In the genomic region with DNA sequence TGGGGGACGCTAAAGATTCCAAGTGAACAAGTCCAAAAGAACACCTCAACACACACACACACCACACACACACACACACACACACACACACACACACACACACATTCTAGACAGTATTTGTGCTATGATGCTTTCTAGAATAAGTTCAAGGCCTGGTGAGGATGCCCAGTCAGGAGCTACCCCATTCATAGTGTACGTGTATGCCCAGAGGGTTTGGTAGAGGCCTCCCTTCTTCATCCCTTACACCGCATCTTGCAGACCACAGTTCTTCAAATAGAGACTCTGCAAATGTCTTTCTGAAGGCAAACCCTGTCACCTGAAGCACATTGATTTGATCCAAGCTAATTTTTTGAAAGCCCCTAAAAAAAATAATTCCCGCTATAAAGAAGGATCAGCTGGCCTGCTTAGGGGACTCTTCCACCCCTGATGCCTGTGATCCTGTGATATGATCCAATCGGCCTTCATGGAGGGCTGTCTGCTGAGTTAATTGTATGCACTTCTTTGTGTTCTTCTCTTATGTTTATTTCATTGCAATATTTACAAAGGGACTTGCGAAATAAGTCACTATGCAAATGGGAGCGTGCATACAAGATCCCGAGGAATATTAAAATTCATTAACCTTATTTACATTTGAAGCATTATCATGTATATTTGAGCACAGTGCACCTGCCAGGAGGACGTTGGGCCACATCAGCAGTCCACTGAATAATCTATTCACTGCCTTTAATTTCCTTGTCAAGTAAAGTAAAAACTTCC, we compare ENCODE assay signal across 15 mouse cellular contexts.
DNase-seq lines count a peak whose midpoint lies in the region; ATAC-seq and TF ChIP-seq lines count a peak whose summit lies in the region.
"Had no signal": no experiment of that assay in that cellular context is flagged by ENCODE, and none has a peak within 500 bp of the region (broad histone marks: within the 10 kb centered on the region; RNA-seq: fewer than 3 reads in every experiment).

No protein-coding gene starts in this region.

- H3K4me1 ChIP-seq in forebrain, embryonic 11.5 days (replicated peaks; ENCODE audit: control insufficient read depth, insufficient read depth, low read length), result no peaks in the 10 kb centered on the region
- no peaks in the 10 kb centered on the region for H3K4me1 ChIP-seq in forebrain, postnatal 0 days (ENCODE audit: insufficient read depth)
- H3K4me1 ChIP-seq in neural tube, embryonic 11.5 days (ENCODE audit: control insufficient read depth, insufficient read depth, low read length), result no peaks in the 10 kb centered on the region
- H3K4me1 ChIP-seq in neural tube, embryonic 15.5 days, result peaks cover 5% of the 10 kb centered on the region; the same call in 1 of the 2 replicates
- peaks cover 3% of the 10 kb centered on the region; the same call in 1 of the 2 replicates for H3K4me1 ChIP-seq in midbrain, embryonic 11.5 days (ENCODE audit: control insufficient read depth, insufficient read depth, low read length)
- H3K4me1 ChIP-seq: embryonic facial prominence, embryonic 15.5 days; heart, embryonic 10.5 days; liver, embryonic 15.5 days; lung, embryonic 15.5 days had no signal

- H3K27ac ChIP-seq in forebrain, embryonic 11.5 days (ENCODE audit: low read depth, low read length), result no peak overlapping the region
- H3K27ac ChIP-seq in forebrain, postnatal 0 days (ENCODE audit: low read depth, low read length), result no peak overlapping the region
- H3K27ac ChIP-seq in neural tube, embryonic 11.5 days (ENCODE audit: low read depth, low read length), result no peak overlapping the region
- no peak overlapping the region for H3K27ac ChIP-seq in neural tube, embryonic 15.5 days (replicated peaks)
- peak overlapping the region; percentile 44 for H3K27ac ChIP-seq in midbrain, embryonic 11.5 days (ENCODE audit: low read depth, low read length)
- H3K27ac ChIP-seq: embryonic facial prominence, embryonic 15.5 days; heart, embryonic 10.5 days; limb, embryonic 10.5 days; liver, embryonic 15.5 days; lung, embryonic 15.5 days; stomach, postnatal 0 days had no signal

- TF ChIP-seq CTCF in forebrain, postnatal 0 days (IDR thresholded peaks at IDR 0.05; ENCODE audit: low read depth), result no peak

- intact Hi-C loops in left cerebral cortex, postnatal 25 days (cut with DNase I), result loop anchor here (5.0 kb wide), 1 partner anchor 1524 kb away; no protein-coding TSS in a partner anchor

- DNase-seq in forebrain, embryonic 11.5 days (ENCODE audit: low spot score), result no peak
- no peak for DNase-seq in forebrain, postnatal 0 days
- DNase-seq in neural tube, embryonic 11.5 days (ENCODE audit: low spot score), result no peak
- no peak for DNase-seq in midbrain, embryonic 11.5 days (ENCODE audit: low spot score, missing footprints)
- no peak for DNase-seq in left cerebral cortex, postnatal 25 days (ENCODE audit: low spot score in 2 of 2)
- DNase-seq in gastrocnemius, postnatal 10 days, result no peak
- DNase-seq in right cerebral cortex, postnatal 4 days, result no peak

- no peak overlapping the region for H3K4me2 ChIP-seq in forebrain, embryonic 11.5 days (ENCODE audit: low read depth, low read length, severe bottlenecking)
- H3K4me2 ChIP-seq in forebrain, postnatal 0 days (ENCODE audit: low read depth), result no peak overlapping the region
- no peak overlapping the region for H3K4me2 ChIP-seq in neural tube, embryonic 11.5 days (ENCODE audit: low read depth)
- H3K4me2 ChIP-seq in neural tube, embryonic 15.5 days, result no peak overlapping the region
- no peak overlapping the region for H3K4me2 ChIP-seq in midbrain, embryonic 11.5 days
- H3K4me2 ChIP-seq: embryonic facial prominence, embryonic 15.5 days; liver, embryonic 15.5 days; lung, embryonic 15.5 days had no signal

- no peak overlapping the region for H3K9ac ChIP-seq in forebrain, embryonic 11.5 days (ENCODE audit: low read length)
- H3K9ac ChIP-seq in forebrain, postnatal 0 days, result no peak overlapping the region
- no peak overlapping the region for H3K9ac ChIP-seq in neural tube, embryonic 11.5 days (ENCODE audit: low read length)
- no peak overlapping the region for H3K9ac ChIP-seq in neural tube, embryonic 15.5 days (replicated peaks)
- no peak overlapping the region for H3K9ac ChIP-seq in midbrain, embryonic 11.5 days (ENCODE audit: low read length)
- H3K9ac ChIP-seq: embryonic facial prominence, embryonic 15.5 days; liver, embryonic 15.5 days; lung, embryonic 15.5 days had no signal

- no peaks in the 10 kb centered on the region for H3K27me3 ChIP-seq in forebrain, embryonic 11.5 days (ENCODE audit: control insufficient read depth, insufficient read depth, low read length)
- no peaks in the 10 kb centered on the region for H3K27me3 ChIP-seq in forebrain, postnatal 0 days (ENCODE audit: insufficient read depth, low read length)
- H3K27me3 ChIP-seq in neural tube, embryonic 11.5 days (ENCODE audit: control insufficient read depth, insufficient read depth, low read length), result no peaks in the 10 kb centered on the region
- H3K27me3 ChIP-seq in neural tube, embryonic 15.5 days (replicated peaks), result no peaks in the 10 kb centered on the region
- no peaks in the 10 kb centered on the region for H3K27me3 ChIP-seq in midbrain, embryonic 11.5 days (ENCODE audit: control insufficient read depth, insufficient read depth, low read length)
- H3K27me3 ChIP-seq: embryonic facial prominence, embryonic 15.5 days; liver, embryonic 15.5 days; lung, embryonic 15.5 days; megakaryocyte, embryonic 14.5 days had no signal

- H3K9me3 ChIP-seq in forebrain, embryonic 11.5 days (ENCODE audit: control insufficient read depth, low read length), result no peaks in the 10 kb centered on the region
- H3K9me3 ChIP-seq in forebrain, postnatal 0 days (ENCODE audit: low read length), result no peaks in the 10 kb centered on the region
- no peaks in the 10 kb centered on the region for H3K9me3 ChIP-seq in neural tube, embryonic 11.5 days (ENCODE audit: control insufficient read depth, low read length)
- H3K9me3 ChIP-seq in neural tube, embryonic 15.5 days (replicated peaks), result no peaks in the 10 kb centered on the region
- H3K9me3 ChIP-seq in midbrain, embryonic 11.5 days (ENCODE audit: control insufficient read depth, low read length), result no peaks in the 10 kb centered on the region
- H3K9me3 ChIP-seq: embryonic facial prominence, embryonic 15.5 days; heart, embryonic 10.5 days; limb, embryonic 10.5 days; liver, embryonic 15.5 days; lung, embryonic 15.5 days; megakaryocyte, embryonic 14.5 days had no signal

- peak; percentile 36; the same call in 1 of the 2 replicates for ATAC-seq in forebrain, embryonic 11.5 days (replicated peaks; ENCODE audit: low FRiP score)
- no peak; the same call in 1 of the 2 replicates for ATAC-seq in forebrain, postnatal 0 days
- ATAC-seq in neural tube, embryonic 11.5 days (ENCODE audit: insufficient read depth, low FRiP score, low TSS enrichment), result peak; percentile 69
- no peak for ATAC-seq in neural tube, embryonic 15.5 days (ENCODE audit: low FRiP score)
- peak; percentile 87 for ATAC-seq in midbrain, embryonic 11.5 days (ENCODE audit: low FRiP score)

- no peaks in the 10 kb centered on the region for H3K36me3 ChIP-seq in forebrain, embryonic 11.5 days (ENCODE audit: control insufficient read depth, insufficient read depth, low read length)
- no peaks in the 10 kb centered on the region for H3K36me3 ChIP-seq in forebrain, postnatal 0 days (ENCODE audit: insufficient read depth)
- H3K36me3 ChIP-seq in neural tube, embryonic 11.5 days (ENCODE audit: control insufficient read depth, insufficient read depth, low read length), result no peaks in the 10 kb centered on the region
- no peaks in the 10 kb centered on the region for H3K36me3 ChIP-seq in neural tube, embryonic 15.5 days
- no peaks in the 10 kb centered on the region for H3K36me3 ChIP-seq in midbrain, embryonic 11.5 days (ENCODE audit: control insufficient read depth, insufficient read depth, low read length)
- H3K36me3 ChIP-seq: embryonic facial prominence, embryonic 15.5 days; heart, embryonic 10.5 days; limb, embryonic 10.5 days; liver, embryonic 15.5 days; lung, embryonic 15.5 days had no signal

- H3K4me3 ChIP-seq in forebrain, embryonic 11.5 days (ENCODE audit: low read depth, low read length), result no peak overlapping the region
- H3K4me3 ChIP-seq in forebrain, postnatal 0 days (ENCODE audit: low read depth, low read length), result no peak overlapping the region
- H3K4me3 ChIP-seq in neural tube, embryonic 11.5 days (ENCODE audit: low read depth, low read length), result no peak overlapping the region
- no peak overlapping the region for H3K4me3 ChIP-seq in neural tube, embryonic 15.5 days (replicated peaks)
- no peak overlapping the region for H3K4me3 ChIP-seq in midbrain, embryonic 11.5 days (ENCODE audit: low read depth, low read length)
- H3K4me3 ChIP-seq: embryonic facial prominence, embryonic 15.5 days; heart, embryonic 10.5 days; limb, embryonic 10.5 days; liver, embryonic 15.5 days; lung, embryonic 15.5 days had no signal

- WGBS in forebrain, embryonic 11.5 days, result 71% methylated on average over 9 of the region's 9 CpGs
- WGBS in forebrain, postnatal 0 days, result 39% methylated on average over 9 of the region's 9 CpGs
- 68% methylated on average over 9 of the region's 9 CpGs for WGBS in neural tube, embryonic 11.5 days
- WGBS in neural tube, embryonic 15.5 days, result 45% methylated on average over 9 of the region's 9 CpGs
- 69% methylated on average over 9 of the region's 9 CpGs for WGBS in midbrain, embryonic 11.5 days

Comparison
In these comparisons a context has a peak if more than half of its experiments do, and no peak if none do; other contexts are left out.
1. ATAC-seq: peak in forebrain, embryonic 11.5 days (single experiment), neural tube, embryonic 11.5 days (single experiment) and midbrain, embryonic 11.5 days (single experiment); none in forebrain, postnatal 0 days (single experiment) and neural tube, embryonic 15.5 days (single experiment).